Mouse (Mus musculus): ENCODE data around the gene Pitpnc1.

- peak; percentile 71 for TF ChIP-seq CTCF (IDR thresholded peaks at IDR 0.05; ENCODE audit: low read depth)
- TF ChIP-seq EP300 (optimal IDR thresholded peaks at IDR 0.05), result no peak
Measured at GRCm38 (mm10) chr11:107213745-107214144, 256.8 kb downstream of the Pitpnc1 start.

Data from stomach, postnatal 0 days (tissue).